Mouse (Mus musculus) stomach, embryonic 16.5 days (tissue): ENCODE measurements around the gene Sstr4. TPM values are rescaled to one million over a fixed set of nuclear protein-coding genes. Genes with fewer than 3 reads are reported as not detected.

Source experiments
- ATAC-seq: fragments of 200-750 bp; cut with Nextera tagmentation; 2 replicates; pipeline ENCODE4 v1.8.0; 2017; ENCODE audit warnings: moderate number of reproducible peaks, moderate TSS enrichment; ENCODE audit not compliant: insufficient read depth, low FRiP score
- H3K27ac ChIP-seq: fragments of 300-500 bp; sonication (generic); 2 replicates; pipeline ENCODE4 v1.5.1; 2014; ENCODE audit warnings: low read length
- H3K27me3 ChIP-seq: fragments of 300-500 bp; sonication (generic); 2 replicates; pipeline ENCODE4 v1.6.1; 2014; ENCODE audit warnings: low read length, control low read depth, mixed read lengths; ENCODE audit not compliant: control insufficient read depth, insufficient read depth
- H3K36me3 ChIP-seq: fragments of 300-500 bp; sonication (generic); 2 replicates; pipeline ENCODE4 v1.6.1; 2014; ENCODE audit warnings: low read length; ENCODE audit not compliant: control insufficient read depth, insufficient read depth
- H3K4me1 ChIP-seq: fragments of 300-500 bp; sonication (generic); 2 replicates; pipeline ENCODE4 v1.6.1; 2014; ENCODE audit warnings: low read length, control low read depth, mixed read lengths; ENCODE audit not compliant: control insufficient read depth, insufficient read depth
- H3K4me2 ChIP-seq: fragments of 300-500 bp; sonication (generic); 2 replicates; pipeline ENCODE4 v1.6.1; 2014; ENCODE audit warnings: low read depth, low read length, mixed read lengths
- H3K4me3 ChIP-seq: fragments of 300-500 bp; sonication (generic); replicated peaks from 2 replicates; pipeline ENCODE4 v1.5.1; 2014; ENCODE audit warnings: mild to moderate bottlenecking, low read length
- H3K9ac ChIP-seq: fragments of 300-500 bp; sonication (generic); 2 replicates; pipeline ENCODE4 v1.6.1; 2014; ENCODE audit warnings: low read length
- H3K9me3 ChIP-seq: fragments of 300-500 bp; sonication (generic); replicated peaks from 2 replicates; pipeline ENCODE4 v1.6.1; 2016; ENCODE audit warnings: low read length, control low read depth; ENCODE audit not compliant: control insufficient read depth
- WGBS: fragments of 180-500 bp; shearing (Covaris S2); extraction: QIAGEN DNeasy Blood & Tissue Kit; methylation state at CpG from one replicate; pipeline ENCODE4 v1.1.7; 2014; 5-methylcytosine and 5-hydroxymethylcytosine counted together
- polyA plus RNA-seq: library from polyadenylated mRNA; unstranded; fragments of >200 nt; fragmentation: Nextera tagmentation; extraction: Ambion mirVana; gene quantifications from 2 replicates; pipeline ENCODE4 v1.2.1, GENCODE M21; 2015

The Sstr4 gene
- 2.7 and 3.3 TPM in 2 replicates for polyA plus RNA-seq

GRCm38 (mm10) chr2:148395131-148396051 lies at the start of gene Sstr4:
TSS of gene Sstr4 (plus strand) at chr2:148395344.
- Histone ChIP-seq H3K36me3 (no peaks in the 10 kb centered on the region), H3K4me2 (peak within 1 kb of the TSS; percentile 96), H3K9me3 (no peaks in the 10 kb centered on the region), H3K27me3 (peaks cover 21% of the 10 kb centered on the region), H3K4me3 (peak within 1 kb of the TSS; percentile 56), H3K27ac (no peak within 1 kb of the TSS), H3K9ac (peak within 1 kb of the TSS; percentile 70), H3K4me1 (peaks cover 20% of the 10 kb centered on the region)
- peak; percentile 68; the same call in 1 of the 2 replicates for ATAC-seq
- WGBS: 4% methylated on average over 83 of the region's 83 CpGs

DNA sequence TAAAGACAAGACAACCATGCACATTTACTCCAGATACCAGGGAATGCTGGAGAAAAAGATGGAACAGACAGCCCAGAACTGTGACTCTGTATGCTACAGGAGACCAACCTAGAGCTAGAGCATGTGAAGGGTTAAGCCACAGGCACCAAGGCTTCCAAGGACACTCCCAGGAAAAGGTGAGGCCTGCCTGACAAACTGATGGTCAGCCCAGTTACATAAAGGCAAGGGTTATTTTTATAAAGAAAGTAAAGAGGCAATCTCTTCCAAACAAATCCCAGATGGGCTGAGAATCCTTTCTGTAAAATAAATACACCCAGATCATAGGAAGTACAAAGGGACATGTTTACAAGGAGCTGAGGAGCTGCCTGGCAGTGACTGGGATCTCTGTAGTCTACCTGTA lies 49.8 kb upstream of the Sstr4 start:
- Histone ChIP-seq H3K27me3 (no peaks in the 10 kb centered on the region), H3K4me1 (no peaks in the 10 kb centered on the region), H3K27ac (no peak overlapping the region), H3K36me3 (no peaks in the 10 kb centered on the region), H3K9ac (no peak overlapping the region), H3K9me3 (no peaks in the 10 kb centered on the region), H3K4me2 (no peak overlapping the region), H3K4me3 (no peak overlapping the region)
- ATAC-seq: no peak

DNA sequence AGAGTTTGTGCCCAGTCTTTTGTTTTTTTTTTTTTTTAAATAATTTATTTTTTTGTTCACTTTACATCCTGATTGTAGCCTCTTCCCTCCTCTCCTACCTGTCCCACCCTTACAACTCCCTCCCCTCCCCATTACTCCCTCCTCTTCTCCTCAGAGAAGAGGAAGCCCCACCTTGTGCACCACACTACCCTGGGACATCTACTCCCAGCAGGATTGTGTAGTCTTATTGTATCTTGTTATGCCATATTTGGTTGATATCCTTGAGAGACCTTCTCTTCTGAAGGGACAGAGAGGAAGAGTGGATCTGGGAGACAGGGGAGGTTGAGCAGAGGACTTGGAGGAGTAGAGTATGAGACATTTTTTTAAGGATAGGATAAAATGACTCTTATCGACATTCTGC lies 48.2 kb upstream of the Sstr4 start:
- no peaks in the 10 kb centered on the region for H3K27me3 ChIP-seq
- no peak for ATAC-seq
- WGBS: 92% methylated on average over 1 of the region's 1 CpGs
- H3K9ac ChIP-seq: no peak overlapping the region
- no peaks in the 10 kb centered on the region for H3K9me3 ChIP-seq
- no peaks in the 10 kb centered on the region for H3K4me1 ChIP-seq
- no peak overlapping the region for H3K4me3 ChIP-seq
- no peaks in the 10 kb centered on the region for H3K36me3 ChIP-seq
- no peak overlapping the region for H3K4me2 ChIP-seq
- H3K27ac ChIP-seq: no peak overlapping the region

GRCm38 (mm10) chr2:148349509-148350307 lies 45.4 kb upstream of the Sstr4 start:
- Histone ChIP-seq H3K4me1 (no peaks in the 10 kb centered on the region), H3K36me3 (no peaks in the 10 kb centered on the region), H3K4me2 (no peak overlapping the region), H3K9me3 (no peaks in the 10 kb centered on the region), H3K27me3 (no peaks in the 10 kb centered on the region), H3K9ac (no peak overlapping the region), H3K27ac (no peak overlapping the region), H3K4me3 (no peak overlapping the region)
- 67% methylated on average over 4 of the region's 4 CpGs for WGBS
- ATAC-seq: no peak

DNA sequence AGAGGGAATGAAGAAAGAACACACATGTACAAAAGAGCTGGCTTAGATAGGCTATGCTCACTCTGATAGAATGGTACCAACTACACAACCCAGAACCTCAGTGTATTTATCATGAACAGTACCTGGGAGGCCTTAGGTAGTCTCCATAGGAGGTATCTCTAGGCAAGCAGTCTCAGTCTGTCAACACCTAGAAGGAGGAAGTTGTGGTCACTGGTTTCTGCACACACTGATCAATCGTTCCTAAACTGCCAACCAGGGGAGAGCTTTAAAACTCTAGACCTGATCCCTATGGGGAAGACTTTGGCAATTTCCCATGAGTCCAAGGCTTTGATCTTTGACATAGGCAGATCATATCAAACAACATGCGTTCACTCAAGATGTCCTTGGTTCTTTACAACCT lies 44.7 kb upstream of the Sstr4 start:
- Histone ChIP-seq H3K9me3 (no peaks in the 10 kb centered on the region), H3K4me3 (no peak overlapping the region), H3K9ac (no peak overlapping the region), H3K27ac (no peak overlapping the region), H3K4me2 (no peak overlapping the region), H3K36me3 (no peaks in the 10 kb centered on the region), H3K27me3 (no peaks in the 10 kb centered on the region), H3K4me1 (no peaks in the 10 kb centered on the region)
- no peak for ATAC-seq
- 73% methylated on average over 2 of the region's 2 CpGs for WGBS

- Histone ChIP-seq H3K36me3 (no peaks in the 10 kb centered on the region), H3K9me3 (no peaks in the 10 kb centered on the region), H3K9ac (no peak overlapping the region), H3K4me3 (no peak overlapping the region), H3K27ac (no peak overlapping the region), H3K4me2 (no peak overlapping the region), H3K27me3 (no peaks in the 10 kb centered on the region), H3K4me1 (no peaks in the 10 kb centered on the region)
- WGBS: 51% methylated on average over 1 of the region's 1 CpGs
- no peak for ATAC-seq
Observed at GRCm38 (mm10) chr2:148352655-148353054, 42.5 kb upstream of the Sstr4 start.

DNA sequence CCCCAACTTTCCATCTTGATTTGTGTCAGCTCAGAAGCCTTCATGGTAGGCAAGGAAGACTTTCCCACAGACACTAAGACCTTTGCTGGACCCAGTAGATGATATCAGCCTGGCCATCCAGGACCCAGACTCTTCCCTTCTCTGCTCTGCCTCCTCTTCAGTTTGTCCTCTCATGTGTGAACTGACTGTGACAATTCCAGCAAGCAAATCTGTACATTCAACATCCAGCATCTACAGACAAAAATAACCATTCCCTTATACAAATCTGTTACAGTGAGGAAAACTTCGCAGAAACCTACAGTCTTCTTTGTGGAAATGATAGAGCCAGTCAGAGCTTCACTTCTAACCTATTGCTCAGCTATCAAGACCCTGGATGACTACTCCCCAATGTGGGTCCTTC lies 38.0 kb upstream of the Sstr4 start:
- no peak overlapping the region for H3K4me3 ChIP-seq
- no peaks in the 10 kb centered on the region for H3K9me3 ChIP-seq
- no peak overlapping the region for H3K4me2 ChIP-seq
- no peak overlapping the region for H3K9ac ChIP-seq
- H3K4me1 ChIP-seq: no peaks in the 10 kb centered on the region
- H3K27me3 ChIP-seq: no peaks in the 10 kb centered on the region
- H3K36me3 ChIP-seq: no peaks in the 10 kb centered on the region
- H3K27ac ChIP-seq: no peak overlapping the region
- no peak for ATAC-seq
- 78% methylated on average over 1 of the region's 1 CpGs for WGBS

GRCm38 (mm10) chr2:148364536-148364935 lies 30.6 kb upstream of the Sstr4 start:
- WGBS: 91% methylated on average over 3 of the region's 3 CpGs
- Histone ChIP-seq H3K27ac (no peak overlapping the region), H3K4me3 (no peak overlapping the region), H3K9ac (no peak overlapping the region), H3K9me3 (no peaks in the 10 kb centered on the region), H3K27me3 (no peaks in the 10 kb centered on the region), H3K4me1 (no peaks in the 10 kb centered on the region), H3K36me3 (no peaks in the 10 kb centered on the region), H3K4me2 (no peak overlapping the region)
- ATAC-seq: no peak

GRCm38 (mm10) chr2:148365227-148365626 lies 29.9 kb upstream of the Sstr4 start:
- no peak overlapping the region for H3K27ac ChIP-seq
- 39% methylated on average over 1 of the region's 1 CpGs for WGBS
- ATAC-seq: no peak

More at GRCm38 (mm10) chr2:148365227-148365626, 29.9 kb upstream of the Sstr4 start:
- H3K36me3 ChIP-seq: no peaks in the 10 kb centered on the region
- H3K4me1 ChIP-seq: no peaks in the 10 kb centered on the region
- no peaks in the 10 kb centered on the region for H3K27me3 ChIP-seq
- no peak overlapping the region for H3K4me3 ChIP-seq
- no peak overlapping the region for H3K4me2 ChIP-seq
- H3K9ac ChIP-seq: no peak overlapping the region
- H3K9me3 ChIP-seq: no peaks in the 10 kb centered on the region
